Mouse (Mus musculus): ENCODE results near the gene Pbrm1. TPM values are rescaled to one million over a fixed set of nuclear protein-coding genes. Genes with fewer than 3 reads are reported as not detected.
A peak's percentile ranks its signal among the peaks of the same experiment; 100 is the strongest.

Pbrm1 gene
- polyA plus RNA-seq, 1 experiment, result 6.8 TPM

GRCm38 (mm10) chr14:31160196-31161150, 141.5 kb downstream of the Pbrm1 start:
- Histone ChIP-seq H3K27ac (ENCODE audit: insufficient read depth, low read depth, low read length) (peak overlapping the region; percentile 58), H3K36me3 (ENCODE audit: control insufficient read depth, insufficient read depth, low read length) (no peaks in the 10 kb centered on the region), H3K27me3 (ENCODE audit: control insufficient read depth, insufficient read depth, low read length) (no peaks in the 10 kb centered on the region), H3K4me3 (ENCODE audit: low read depth, low read length) (peak overlapping the region; percentile 61), H3K4me1 (ENCODE audit: control insufficient read depth, insufficient read depth, insufficient read length, low read length) (peaks cover 9% of the 10 kb centered on the region)
- TF ChIP-seq CTCF (IDR thresholded peaks at IDR 0.05; ENCODE audit: extremely low read depth, insufficient read length, insufficient replicate concordance, low read depth, low read length) (no peak), POLR2A (IDR thresholded peaks at IDR 0.05; ENCODE audit: low read depth, low read length) (no peak)
- WGBS, result 39% methylated on average over 27 of the region's 27 CpGs

GRCm38 (mm10) chr14:31161191-31161590, 142.3 kb downstream of the Pbrm1 start:
- TF ChIP-seq CTCF (IDR thresholded peaks at IDR 0.05; ENCODE audit: extremely low read depth, insufficient read length, insufficient replicate concordance, low read depth, low read length), result no peak
- no peak for TF ChIP-seq POLR2A (IDR thresholded peaks at IDR 0.05; ENCODE audit: low read depth, low read length)
- Histone ChIP-seq H3K27me3 (ENCODE audit: control insufficient read depth, insufficient read depth, low read length) (no peaks in the 10 kb centered on the region), H3K4me3 (ENCODE audit: low read depth, low read length) (no peak overlapping the region), H3K36me3 (ENCODE audit: control insufficient read depth, insufficient read depth, low read length) (no peaks in the 10 kb centered on the region), H3K27ac (ENCODE audit: insufficient read depth, low read depth, low read length) (no peak overlapping the region), H3K4me1 (ENCODE audit: control insufficient read depth, insufficient read depth, insufficient read length, low read length) (peaks cover 9% of the 10 kb centered on the region)
- WGBS, result 77% methylated on average over 7 of the region's 7 CpGs

DNA sequence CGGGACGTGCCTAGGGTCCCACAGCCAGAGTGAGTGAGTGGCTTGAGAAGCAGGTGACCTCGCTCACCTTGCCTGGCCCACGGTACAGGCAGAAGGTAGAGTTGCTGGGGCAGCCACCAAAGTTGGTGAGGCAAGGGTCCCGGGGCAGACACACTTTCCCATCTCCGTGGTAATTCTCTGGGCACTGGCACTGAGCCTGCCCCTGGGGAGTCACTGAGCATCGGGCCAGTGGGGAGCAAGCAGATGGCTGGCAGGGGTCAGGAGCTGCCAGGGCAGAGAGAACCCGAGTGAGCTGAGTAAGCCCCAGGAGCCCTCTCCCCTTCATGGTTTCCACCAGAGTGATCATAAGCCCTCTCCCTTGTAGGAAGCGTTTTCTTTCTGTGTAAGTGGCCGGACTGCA, 142.7 kb downstream of the Pbrm1 start:
- no peaks in the 10 kb centered on the region for H3K36me3 ChIP-seq (ENCODE audit: control insufficient read depth, insufficient read depth, low read length)
- no peak overlapping the region for H3K4me3 ChIP-seq (ENCODE audit: low read depth, low read length)
- H3K27me3 ChIP-seq (ENCODE audit: control insufficient read depth, insufficient read depth, low read length), result no peaks in the 10 kb centered on the region
- TF ChIP-seq POLR2A (IDR thresholded peaks at IDR 0.05; ENCODE audit: low read depth, low read length) (no peak), CTCF (IDR thresholded peaks at IDR 0.05; ENCODE audit: extremely low read depth, insufficient read length, insufficient replicate concordance, low read depth, low read length) (no peak)
- 75% methylated on average over 10 of the region's 10 CpGs for WGBS
- H3K4me1 ChIP-seq (ENCODE audit: control insufficient read depth, insufficient read depth, insufficient read length, low read length), result peaks cover 9% of the 10 kb centered on the region
- H3K27ac ChIP-seq (ENCODE audit: insufficient read depth, low read depth, low read length), result no peak overlapping the region

GRCm38 (mm10) chr14:31164067-31164466, 145.1 kb downstream of the Pbrm1 start:
- Histone ChIP-seq H3K4me3 (ENCODE audit: low read depth, low read length) (no peak overlapping the region), H3K27ac (ENCODE audit: insufficient read depth, low read depth, low read length) (no peak overlapping the region), H3K27me3 (ENCODE audit: control insufficient read depth, insufficient read depth, low read length) (no peaks in the 10 kb centered on the region), H3K36me3 (ENCODE audit: control insufficient read depth, insufficient read depth, low read length) (no peaks in the 10 kb centered on the region), H3K4me1 (ENCODE audit: control insufficient read depth, insufficient read depth, insufficient read length, low read length) (peaks cover 9% of the 10 kb centered on the region; the same call in 1 of the 2 replicates)
- 72% methylated on average over 8 of the region's 8 CpGs for WGBS
- TF ChIP-seq CTCF (IDR thresholded peaks at IDR 0.05; ENCODE audit: extremely low read depth, insufficient read length, insufficient replicate concordance, low read depth, low read length) (no peak), POLR2A (IDR thresholded peaks at IDR 0.05; ENCODE audit: low read depth, low read length) (no peak)

DNA sequence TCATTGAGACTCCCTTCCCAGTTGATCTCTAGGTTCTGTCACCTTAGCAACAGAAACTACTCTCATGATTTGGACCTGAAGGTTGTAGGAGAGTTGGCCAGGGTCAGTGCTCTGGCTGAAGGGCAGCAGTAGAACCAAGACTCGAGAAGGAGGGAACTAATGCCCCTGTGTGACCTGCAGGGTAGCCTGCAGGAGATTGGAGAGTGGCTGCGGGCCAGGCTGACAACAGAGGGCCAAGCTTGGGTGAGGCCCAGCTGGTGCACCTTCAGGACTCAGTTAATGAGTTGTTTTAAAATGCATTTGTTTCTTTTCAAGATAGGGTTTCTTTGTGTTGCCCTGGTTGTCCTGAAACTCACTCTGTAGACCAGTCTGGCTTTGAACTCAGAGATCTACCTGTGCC, 146.1 kb downstream of the Pbrm1 start:
- Histone ChIP-seq H3K27me3 (ENCODE audit: control insufficient read depth, insufficient read depth, low read length) (no peaks in the 10 kb centered on the region), H3K36me3 (ENCODE audit: control insufficient read depth, insufficient read depth, low read length) (no peaks in the 10 kb centered on the region), H3K27ac (ENCODE audit: insufficient read depth, low read depth, low read length) (no peak overlapping the region), H3K4me1 (ENCODE audit: control insufficient read depth, insufficient read depth, insufficient read length, low read length) (peaks cover 7% of the 10 kb centered on the region; the same call in 1 of the 2 replicates), H3K4me3 (ENCODE audit: low read depth, low read length) (no peak overlapping the region)
- 43% methylated on average over 2 of the region's 2 CpGs for WGBS
- TF ChIP-seq POLR2A (IDR thresholded peaks at IDR 0.05; ENCODE audit: low read depth, low read length) (no peak), CTCF (IDR thresholded peaks at IDR 0.05; ENCODE audit: extremely low read depth, insufficient read length, insufficient replicate concordance, low read depth, low read length) (no peak)

- peaks cover 2% of the 10 kb centered on the region; the same call in 1 of the 2 replicates for H3K36me3 ChIP-seq (ENCODE audit: control insufficient read depth, insufficient read depth, low read length)
- no peak overlapping the region for H3K4me3 ChIP-seq (ENCODE audit: low read depth, low read length)
- H3K4me1 ChIP-seq (ENCODE audit: control insufficient read depth, insufficient read depth, insufficient read length, low read length), result peaks cover 6% of the 10 kb centered on the region; the same call in 1 of the 2 replicates
- WGBS, result 62% methylated on average over 7 of the region's 7 CpGs
- H3K27me3 ChIP-seq (ENCODE audit: control insufficient read depth, insufficient read depth, low read length), result no peaks in the 10 kb centered on the region
- TF ChIP-seq POLR2A (IDR thresholded peaks at IDR 0.05; ENCODE audit: low read depth, low read length) (no peak), CTCF (IDR thresholded peaks at IDR 0.05; ENCODE audit: extremely low read depth, insufficient read length, insufficient replicate concordance, low read depth, low read length) (no peak)
- H3K27ac ChIP-seq (ENCODE audit: insufficient read depth, low read depth, low read length), result no peak overlapping the region
These were observed 146.5 kb downstream of the Pbrm1 start for GRCm38 (mm10) chr14:31165458-31165857.

- peak overlapping the region; percentile 56 for H3K4me3 ChIP-seq (ENCODE audit: low read depth, low read length)
- H3K36me3 ChIP-seq (ENCODE audit: control insufficient read depth, insufficient read depth, low read length), result peaks cover 8% of the 10 kb centered on the region
- 49% methylated on average over 10 of the region's 10 CpGs for WGBS
- TF ChIP-seq CTCF (IDR thresholded peaks at IDR 0.05; ENCODE audit: extremely low read depth, insufficient read length, insufficient replicate concordance, low read depth, low read length) (no peak), POLR2A (IDR thresholded peaks at IDR 0.05; ENCODE audit: low read depth, low read length) (no peak)
- H3K4me1 ChIP-seq (ENCODE audit: control insufficient read depth, insufficient read depth, insufficient read length, low read length), result peaks cover 2% of the 10 kb centered on the region; the same call in 1 of the 2 replicates
- no peaks in the 10 kb centered on the region for H3K27me3 ChIP-seq (ENCODE audit: control insufficient read depth, insufficient read depth, low read length)
- H3K27ac ChIP-seq (ENCODE audit: insufficient read depth, low read depth, low read length), result peak overlapping the region; percentile 15; the same call in 1 of the 2 replicates
These were observed 147.2 kb downstream of the Pbrm1 start for GRCm38 (mm10) chr14:31165991-31166630.

Measured in small intestine, adult 2 months (tissue).